Mouse (Mus musculus) olfactory bulb, adult 2 months (tissue): ENCODE results near the gene Fa2h.

Experiments used
- CTCF ChIP-seq: fragments of 200-500 bp; IDR thresholded peaks from 2 replicates; pipeline ENCODE4 v1.5.1; 2012; ENCODE audit warnings: low read depth, mild to moderate bottlenecking, low read length, moderate library complexity; ENCODE audit not compliant: insufficient read depth
- POLR2A ChIP-seq: fragments of 200-500 bp; IDR thresholded peaks from 2 replicates; pipeline ENCODE4 v1.6.1; 2012; ENCODE audit warnings: mild to moderate bottlenecking, low read depth, low read length, moderate library complexity; ENCODE audit not compliant: insufficient read depth

GRCm38 (mm10) chr8:111350577-111350976, 43.0 kb downstream of the Fa2h start:
- TF ChIP-seq CTCF = no peak
- no peak for TF ChIP-seq POLR2A
